Mouse (Mus musculus) midbrain, embryonic 14.5 days (tissue): ENCODE data around the gene Car15. TPM values are rescaled to one million over a fixed set of nuclear protein-coding genes. Genes with fewer than 3 reads are reported as not detected.

Experiments
- ATAC-seq: fragments of 200-750 bp; cut with Nextera tagmentation; 2 replicates; pipeline ENCODE4 v1.8.0; 2017; ENCODE audit warnings: moderate number of reproducible peaks, moderate library complexity; ENCODE audit not compliant: low FRiP score, low TSS enrichment
- DNase-seq: peaks from one replicate; pipeline ENCODE4 v3.0.0-alpha.2; 2015
- H3K27ac ChIP-seq: fragments of 300-500 bp; sonication (generic); replicated peaks from 2 replicates; pipeline ENCODE4 v1.5.1; 2014; ENCODE audit warnings: mild to moderate bottlenecking, low read depth, low read length, moderate library complexity
- H3K27me3 ChIP-seq: fragments of 300-500 bp; sonication (generic); 2 replicates; pipeline ENCODE4 v1.6.1; 2014; ENCODE audit warnings: low read length, control low read depth, mixed read lengths; ENCODE audit not compliant: control insufficient read depth, insufficient read depth
- H3K36me3 ChIP-seq: fragments of 300-500 bp; sonication (generic); 2 replicates; pipeline ENCODE4 v1.6.1; 2014; ENCODE audit warnings: low read length, control low read depth; ENCODE audit not compliant: control insufficient read depth, insufficient read depth
- H3K4me1 ChIP-seq: fragments of 300-500 bp; sonication (generic); 2 replicates; pipeline ENCODE4 v1.6.1; 2014; ENCODE audit warnings: mild to moderate bottlenecking, antibody characterized with exemption, low read length, control low read depth; ENCODE audit not compliant: control insufficient read depth, insufficient read depth
- H3K4me2 ChIP-seq: fragments of 300-500 bp; sonication (generic); 2 replicates; pipeline ENCODE4 v1.6.1; 2014; ENCODE audit warnings: mild to moderate bottlenecking, low read length, moderate library complexity
- H3K4me3 ChIP-seq: fragments of 300-500 bp; sonication (generic); replicated peaks from 2 replicates; pipeline ENCODE4 v1.5.1; 2014; ENCODE audit warnings: low read depth, low read length
- H3K9ac ChIP-seq: fragments of 300-500 bp; sonication (generic); replicated peaks from 2 replicates; pipeline ENCODE4 v1.6.1; 2014; ENCODE audit warnings: mild to moderate bottlenecking, low read length, moderate library complexity
- H3K9me3 ChIP-seq: fragments of 300-500 bp; sonication (generic); 2 replicates; pipeline ENCODE4 v1.6.1; 2016; ENCODE audit warnings: low read length, control low read depth, mixed read lengths; ENCODE audit not compliant: control insufficient read depth
- WGBS: fragments of 180-500 bp; shearing (Covaris S2); extraction: QIAGEN DNeasy Blood & Tissue Kit; methylation state at CpG from one replicate; pipeline ENCODE4 v1.1.7; 2014; 5-methylcytosine and 5-hydroxymethylcytosine counted together
- polyA plus RNA-seq: library from polyadenylated mRNA; unstranded; fragments of >200 nt; fragmentation: Nextera tagmentation; extraction: Ambion mirVana; gene quantifications from 2 replicates; pipeline ENCODE4 v1.2.1, GENCODE M21; 2014

Gene Car15
- polyA plus RNA-seq, 1 experiment from 2014 or later = 3.9 TPM

GRCm38 (mm10) chr16:17843701-17844365 lies 5.7 kb upstream of the Car15 start:
- no peak overlapping the region for H3K4me2 ChIP-seq
- WGBS = 93% methylated on average over 10 of the region's 10 CpGs
- H3K36me3 ChIP-seq = peaks cover 92% of the 10 kb centered on the region
- H3K4me3 ChIP-seq = no peak overlapping the region
- ATAC-seq (no peak), DNase-seq (no peak)
- H3K27ac ChIP-seq = no peak overlapping the region
- no peaks in the 10 kb centered on the region for H3K27me3 ChIP-seq
- H3K9me3 ChIP-seq = no peaks in the 10 kb centered on the region
- H3K4me1 ChIP-seq = no peaks in the 10 kb centered on the region
- no peak overlapping the region for H3K9ac ChIP-seq

DNA sequence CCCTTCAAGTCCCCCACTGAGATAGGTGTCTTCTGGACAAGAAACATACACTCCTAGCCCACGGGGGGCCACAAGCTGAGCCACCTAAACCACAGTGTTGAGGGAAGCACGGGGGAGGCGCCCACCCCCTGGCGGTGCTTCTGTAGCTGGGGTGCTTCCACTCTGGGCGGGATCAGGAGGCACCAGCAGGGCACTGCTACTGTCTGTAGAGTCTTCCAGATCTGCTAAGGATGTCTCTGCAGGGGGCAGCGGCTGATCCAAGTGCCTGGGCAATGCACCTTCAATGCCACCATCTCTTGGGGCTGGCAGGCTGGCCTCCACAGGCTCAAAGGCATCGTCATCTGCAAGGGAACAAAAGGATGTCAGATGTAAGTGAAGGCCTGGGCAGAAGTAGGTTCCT lies 4.3 kb upstream of the Car15 start:
- no peaks in the 10 kb centered on the region for H3K9me3 ChIP-seq
- no peaks in the 10 kb centered on the region for H3K4me1 ChIP-seq
- H3K9ac ChIP-seq = no peak overlapping the region
- H3K4me2 ChIP-seq = no peak overlapping the region
- WGBS = 93% methylated on average over 7 of the region's 7 CpGs
- ATAC-seq (no peak), DNase-seq (no peak)
- no peak overlapping the region for H3K4me3 ChIP-seq
- no peak overlapping the region for H3K27ac ChIP-seq
- H3K27me3 ChIP-seq = no peaks in the 10 kb centered on the region
- H3K36me3 ChIP-seq = peaks cover 80% of the 10 kb centered on the region

GRCm38 (mm10) chr16:17839976-17840375 lies 1.8 kb upstream of the Car15 start:
- H3K36me3 ChIP-seq = peaks cover 56% of the 10 kb centered on the region
- WGBS = 88% methylated on average over 4 of the region's 4 CpGs

DNA sequence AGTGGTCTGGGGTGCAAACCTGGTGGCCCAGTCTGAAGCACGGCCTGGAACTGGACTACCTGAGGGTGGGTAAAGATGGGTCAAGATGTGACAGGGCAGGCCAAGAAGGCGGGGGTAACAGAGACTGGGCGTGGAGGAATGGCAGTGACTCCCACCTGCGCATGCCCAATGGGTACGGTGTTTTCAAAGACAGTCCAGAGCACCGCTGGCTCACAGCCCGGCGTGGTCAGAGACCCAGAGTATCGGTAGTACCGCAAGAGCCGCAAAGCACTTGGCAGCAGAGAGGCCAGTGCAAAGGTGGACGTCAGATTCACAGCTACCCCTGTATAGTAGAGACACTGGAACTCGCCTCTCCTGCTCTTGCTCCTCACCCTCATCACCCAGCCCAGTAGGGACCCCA lies 2.7 kb downstream of the Car15 start:
- DNase-seq = no peak
- Histone ChIP-seq H3K4me2 (no peak overlapping the region), H3K27me3 (peaks cover 42% of the 10 kb centered on the region)

More at GRCm38 (mm10) chr16:17839976-17840375, 1.8 kb upstream of the Car15 start:
- H3K27ac ChIP-seq = no peak overlapping the region
- peaks cover 11% of the 10 kb centered on the region for H3K27me3 ChIP-seq
- no peaks in the 10 kb centered on the region for H3K9me3 ChIP-seq
- H3K4me1 ChIP-seq = peaks cover under 1% of the 10 kb centered on the region; the same call in 1 of the 2 replicates
- no peak overlapping the region for H3K9ac ChIP-seq
- ATAC-seq (no peak), DNase-seq (no peak)
- H3K4me2 ChIP-seq = no peak overlapping the region
- H3K4me3 ChIP-seq = no peak overlapping the region

GRCm38 (mm10) chr16:17834543-17834942 lies 3.6 kb downstream of the Car15 start:
- DNase-seq (no peak), ATAC-seq (no peak)
- no peaks in the 10 kb centered on the region for H3K9me3 ChIP-seq
- H3K9ac ChIP-seq = peak overlapping the region; percentile 77
- peak overlapping the region; percentile 87 for H3K4me2 ChIP-seq
- peak overlapping the region; percentile 90 for H3K27ac ChIP-seq
- WGBS = 49% methylated on average over 7 of the region's 7 CpGs
- H3K36me3 ChIP-seq = 0 out of 2 replicates have a peak, but pooled peaks cover 2% of the 10 kb centered on the region
- H3K4me1 ChIP-seq = peaks cover 13% of the 10 kb centered on the region
- H3K27me3 ChIP-seq = peaks cover 42% of the 10 kb centered on the region
- peak overlapping the region; percentile 55 for H3K4me3 ChIP-seq

More for the DNA sequence above, 2.7 kb downstream of the Car15 start:
- H3K36me3 ChIP-seq = peaks cover 11% of the 10 kb centered on the region; the same call in 1 of the 2 replicates
- WGBS = 52% methylated on average over 13 of the region's 13 CpGs
- no peak overlapping the region for H3K27ac ChIP-seq
- H3K9me3 ChIP-seq = no peaks in the 10 kb centered on the region
- no peak overlapping the region for H3K4me3 ChIP-seq
- H3K4me1 ChIP-seq = peaks cover 13% of the 10 kb centered on the region
- ATAC-seq = no peak
- no peak overlapping the region for H3K9ac ChIP-seq

DNA sequence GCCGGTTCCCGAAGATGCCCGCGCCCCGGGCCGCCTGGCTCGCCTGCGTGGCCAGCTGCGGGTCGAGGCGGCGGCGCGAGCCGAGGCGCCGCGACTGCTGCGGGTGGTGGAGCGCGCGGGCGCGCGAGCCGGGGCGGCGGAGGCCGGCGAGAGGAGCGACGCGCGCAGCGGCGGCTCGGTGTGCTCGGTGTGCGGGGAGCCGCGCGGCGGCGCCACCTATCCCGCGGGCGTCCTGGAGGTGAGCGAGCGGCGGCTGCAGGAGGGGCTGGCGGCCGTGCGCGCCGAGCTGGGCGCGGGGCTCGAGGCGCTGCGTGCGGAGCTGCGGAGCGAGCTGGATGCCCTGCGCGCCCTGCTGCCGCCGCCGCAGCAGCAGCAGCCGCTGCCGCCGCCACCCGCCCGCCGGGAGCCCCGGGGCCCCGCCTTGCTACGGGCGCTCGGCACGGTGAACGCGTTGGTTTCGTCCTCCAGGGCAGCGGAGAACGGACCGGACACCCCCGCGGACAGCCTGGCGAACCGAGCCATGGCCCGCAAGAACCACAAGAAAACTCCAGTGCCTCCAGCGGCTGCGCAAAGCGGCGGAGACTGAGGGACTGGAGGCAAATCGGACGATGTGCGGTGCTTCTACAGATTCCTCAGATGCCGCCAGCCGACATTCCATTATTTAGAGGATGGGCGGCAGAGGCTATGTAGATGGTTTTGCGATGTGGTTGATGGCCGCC lies 4.3 kb downstream of the Car15 start:
- DNase-seq = peak; percentile 83
- Histone ChIP-seq H3K9me3 (no peaks in the 10 kb centered on the region), H3K4me1 (peaks cover 13% of the 10 kb centered on the region), H3K27ac (peak overlapping the region; percentile 90), H3K36me3 (0 out of 2 replicates have a peak, but pooled peaks cover 2% of the 10 kb centered on the region), H3K27me3 (peaks cover 42% of the 10 kb centered on the region), H3K4me2 (peak overlapping the region; percentile 87), H3K4me3 (peak overlapping the region; percentile 55), H3K9ac (peak overlapping the region; percentile 77)
- ATAC-seq = peak; percentile 64
- under 1% methylated on average over 101 of the region's 103 CpGs for WGBS

- H3K27me3 ChIP-seq = peaks cover 42% of the 10 kb centered on the region
- H3K36me3 ChIP-seq = no peaks in the 10 kb centered on the region
- H3K4me3 ChIP-seq = peak overlapping the region; percentile 55
- peak overlapping the region; percentile 90 for H3K27ac ChIP-seq
- DNase-seq (peak; percentile 75), ATAC-seq (peak; percentile 69)
- peak overlapping the region; percentile 77 for H3K9ac ChIP-seq
- peak overlapping the region; percentile 87 for H3K4me2 ChIP-seq
- WGBS = 2% methylated on average over 34 of the region's 37 CpGs
- H3K9me3 ChIP-seq = no peaks in the 10 kb centered on the region
- peaks cover 13% of the 10 kb centered on the region for H3K4me1 ChIP-seq
Observed at GRCm38 (mm10) chr16:17833321-17833680, 4.9 kb downstream of the Car15 start.

DNA sequence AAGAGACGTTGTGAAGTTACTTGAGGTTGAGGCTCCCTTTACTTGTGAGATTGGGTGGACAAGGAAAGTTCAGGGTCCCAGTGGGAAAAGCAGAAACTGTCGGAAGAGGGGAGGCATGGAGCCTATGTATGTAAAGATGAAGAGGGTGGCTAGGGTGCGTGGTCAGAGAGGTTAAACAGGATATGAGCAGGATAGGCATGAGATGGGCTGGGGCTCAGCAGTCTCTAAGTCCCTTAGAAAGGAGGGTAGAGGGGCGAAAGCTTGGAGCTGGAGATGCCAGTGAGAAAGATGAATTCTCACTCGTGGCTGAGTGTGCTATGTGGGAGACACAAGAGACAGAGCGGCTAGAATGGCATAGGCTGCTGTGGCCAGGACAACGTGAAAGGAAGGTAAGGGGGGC lies 5.3 kb downstream of the Car15 start, which contains the start of gene B830017H08Rik:
TSS of gene B830017H08Rik (plus strand) at position 301 of the 400 bp plus-strand sequence.
- no peaks in the 10 kb centered on the region for H3K36me3 ChIP-seq
- DNase-seq = no peak
- peak within 1 kb of the TSS; percentile 90 for H3K27ac ChIP-seq
- no peaks in the 10 kb centered on the region for H3K9me3 ChIP-seq
- H3K27me3 ChIP-seq = peaks cover 42% of the 10 kb centered on the region
- 16% methylated on average over 7 of the region's 7 CpGs for WGBS
- peak within 1 kb of the TSS; percentile 87 for H3K4me2 ChIP-seq
- peaks cover 13% of the 10 kb centered on the region for H3K4me1 ChIP-seq
- peak within 1 kb of the TSS; percentile 77 for H3K9ac ChIP-seq
- peak within 1 kb of the TSS; percentile 55 for H3K4me3 ChIP-seq
- no peak for ATAC-seq
